ENCODE assay signal across 8 mouse cellular contexts in genomic region chr3:36863881-36864280, GRCm38 (mm10). TPM values are rescaled to one million over a fixed set of nuclear protein-coding genes. Genes with fewer than 3 reads are reported as not detected.
DNase-seq lines count a peak whose midpoint lies in the region; ATAC-seq lines count a peak whose summit lies in the region.

No protein-coding gene starts in this region.

- peak; percentile 12 for DNase-seq in heart, adult 11 months
- DNase-seq in heart, adult 8-10 months (ENCODE audit: low spot score) = no peak
- peak; percentile 48 for DNase-seq in CD4-positive helper T cell, adult 2 months (ENCODE audit: low read depth, low spot score)
- no peak for DNase-seq in forebrain, embryonic 14.5 days (ENCODE audit: low spot score)
- no peak for DNase-seq in liver, embryonic 13.5 days
- no peak for DNase-seq in retina, postnatal 1 day
- DNase-seq in spleen, adult 12 weeks (ENCODE audit: low spot score) = no peak
- no peak for DNase-seq in urinary bladder, postnatal 14 days (ENCODE audit: low spot score)

- 85% methylated on average over 4 of the region's 4 CpGs for WGBS in forebrain, embryonic 14.5 days
- 68% methylated on average over 4 of the region's 4 CpGs for WGBS in liver, embryonic 13.5 days (ENCODE audit: insufficient replicate concordance)

- no peak for ATAC-seq in forebrain, embryonic 14.5 days
- ATAC-seq in liver, embryonic 13.5 days (ENCODE audit: low read depth) = no peak

- peaks cover 8% of the 10 kb centered on the region for H3K36me3 ChIP-seq in forebrain, embryonic 14.5 days (ENCODE audit: control insufficient read depth, insufficient read depth, low read length)
- peaks cover 25% of the 10 kb centered on the region for H3K36me3 ChIP-seq in liver, embryonic 13.5 days

- H3K27ac ChIP-seq in forebrain, embryonic 14.5 days (ENCODE audit: low read depth, low read length) = no peak overlapping the region
- no peak overlapping the region for H3K27ac ChIP-seq in liver, embryonic 13.5 days

- peaks cover 4% of the 10 kb centered on the region; the same call in 1 of the 2 replicates for H3K4me1 ChIP-seq in forebrain, embryonic 14.5 days (ENCODE audit: control insufficient read depth, insufficient read depth, low read length)
- H3K4me1 ChIP-seq in liver, embryonic 13.5 days (replicated peaks) = peaks cover 22% of the 10 kb centered on the region

- no peaks in the 10 kb centered on the region for H3K9me3 ChIP-seq in forebrain, embryonic 14.5 days (replicated peaks; ENCODE audit: control insufficient read depth, low read length)
- H3K9me3 ChIP-seq in liver, embryonic 13.5 days (replicated peaks) = no peaks in the 10 kb centered on the region

- H3K4me2 ChIP-seq in forebrain, embryonic 14.5 days (ENCODE audit: low read length) = peak overlapping the region; percentile 72
- H3K4me2 ChIP-seq in liver, embryonic 13.5 days = peak overlapping the region; percentile 79

- H3K9ac ChIP-seq in forebrain, embryonic 14.5 days (ENCODE audit: low read length) = peak overlapping the region; percentile 80
- peak overlapping the region; percentile 93 for H3K9ac ChIP-seq in liver, embryonic 13.5 days

- H3K4me3 ChIP-seq in forebrain, embryonic 14.5 days (ENCODE audit: low read depth, low read length) = peak overlapping the region; percentile 80
- peak overlapping the region; percentile 87 for H3K4me3 ChIP-seq in liver, embryonic 13.5 days (replicated peaks)

- H3K27me3 ChIP-seq in forebrain, embryonic 14.5 days (replicated peaks; ENCODE audit: control insufficient read depth, insufficient read depth, low read length) = no peaks in the 10 kb centered on the region
- no peaks in the 10 kb centered on the region for H3K27me3 ChIP-seq in liver, embryonic 13.5 days

RNA-seq across cellular contexts. Expression of gene 4932438A13Rik, which starts 1.0 kb away (rescaled TPM):
- total RNA-seq in heart, adult 8-10 months (2022) = 10 to 100 TPM; 44.8 to 53.5 (median 46.3) TPM
- 55.3 and 82.5 TPM in 2 replicates for polyA plus RNA-seq in forebrain, embryonic 14.5 days (2014; fragmentation: Nextera tagmentation; extraction: Ambion mirVana)
- 12.7 and 16.7 TPM in 2 replicates for polyA plus RNA-seq in liver, embryonic 13.5 days (2015; fragmentation: Nextera tagmentation; extraction: Ambion mirVana)

Comparison
In these comparisons a context has a peak if more than half of its experiments do, and no peak if none do; other contexts are left out.
1. DNase-seq: peak in heart, adult 11 months (single experiment) and CD4-positive helper T cell, adult 2 months (single experiment); none in heart, adult 8-10 months (single experiment), forebrain, embryonic 14.5 days (single experiment), liver, embryonic 13.5 days (single experiment), retina, postnatal 1 day (single experiment), spleen, adult 12 weeks (single experiment) and urinary bladder, postnatal 14 days (single experiment).